Mouse (Mus musculus) heart, adult 2 months (tissue): ENCODE results near the gene Ehbp1l1.

Source experiments
- CTCF ChIP-seq: fragments of 200-600 bp; IDR thresholded peaks from 2 replicates; pipeline ENCODE4 v1.8.1; 2022; ENCODE audit warnings: antibody characterized with exemption, mild to moderate bottlenecking, moderate library complexity
- EP300 ChIP-seq: fragments of 200-500 bp; IDR thresholded peaks from 2 replicates; pipeline ENCODE4 v1.6.1; 2011; ENCODE audit warnings: low read depth, low read length, control low read depth; ENCODE audit not compliant: insufficient read depth
- POLR2A ChIP-seq: fragments of 200-500 bp; IDR thresholded peaks from 2 replicates; pipeline ENCODE4 v1.6.1; 2011; ENCODE audit warnings: mild to moderate bottlenecking, low read depth, low read length, control low read depth; ENCODE audit not compliant: insufficient read depth

DNA sequence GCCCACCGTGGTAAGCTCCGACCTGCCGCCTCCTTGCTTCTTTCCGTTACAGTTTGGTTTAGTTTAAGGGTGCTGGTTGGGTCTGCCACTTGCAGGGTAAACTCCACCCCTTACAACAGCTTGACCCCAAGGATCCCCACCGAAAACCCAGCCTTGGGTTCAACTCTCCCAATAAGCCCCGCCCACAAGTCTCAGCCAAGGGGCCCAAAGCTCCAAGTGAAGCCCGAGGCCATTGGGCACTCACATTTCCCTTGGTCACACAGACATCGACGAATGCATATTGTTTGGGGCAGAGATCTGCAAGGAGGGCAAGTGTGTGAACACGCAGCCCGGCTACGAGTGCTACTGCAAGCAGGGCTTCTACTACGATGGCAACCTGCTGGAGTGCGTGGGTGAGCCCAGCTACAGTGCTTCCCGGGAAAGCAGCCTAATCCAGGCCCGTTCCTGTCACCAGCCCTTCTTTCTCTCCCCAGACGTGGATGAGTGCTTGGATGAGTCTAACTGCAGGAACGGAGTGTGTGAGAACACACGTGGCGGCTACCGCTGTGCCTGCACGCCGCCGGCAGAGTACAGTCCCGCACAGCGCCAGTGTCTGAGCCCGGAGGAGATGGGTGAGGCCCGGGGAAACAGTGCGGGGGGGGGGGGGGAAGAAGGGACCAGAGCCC is 30.3 kb upstream of the Ehbp1l1 start:
- TF ChIP-seq POLR2A (no peak), CTCF (no peak), EP300 (no peak)
